Mouse (Mus musculus) frontal cortex, postnatal 14 days (tissue): ENCODE data around the gene Lrrc72.

Source experiments
- DNase-seq, 2 experiments: peaks; one replicate each; pipeline ENCODE4 v3.0.0; 2022; ENCODE audit warnings: low spot score in 2 of 2

The Lrrc72 gene

GRCm38 (mm10) chr12:36190343-36190742 is 62.9 kb downstream of the Lrrc72 start:
- no peak for DNase-seq

DNA sequence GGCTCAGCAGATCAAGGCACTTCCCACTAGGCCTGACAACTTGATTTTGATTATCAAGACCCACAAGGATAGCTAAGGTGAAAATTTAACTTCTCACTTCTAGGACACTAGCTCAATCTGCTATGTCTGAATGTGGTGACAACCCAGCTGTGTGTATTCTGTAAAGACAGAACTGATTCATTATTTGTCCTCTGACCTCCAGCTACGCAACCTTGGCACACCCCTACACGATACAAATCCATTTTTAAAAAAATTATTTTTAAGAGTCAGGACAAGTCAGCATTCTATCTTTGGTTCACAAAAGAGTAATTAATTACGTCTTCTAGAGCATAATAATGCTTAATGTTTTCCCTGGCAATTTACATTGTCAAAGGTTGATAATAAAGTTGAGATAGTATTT is 63.6 kb downstream of the Lrrc72 start:
- DNase-seq, result no peak

DNA sequence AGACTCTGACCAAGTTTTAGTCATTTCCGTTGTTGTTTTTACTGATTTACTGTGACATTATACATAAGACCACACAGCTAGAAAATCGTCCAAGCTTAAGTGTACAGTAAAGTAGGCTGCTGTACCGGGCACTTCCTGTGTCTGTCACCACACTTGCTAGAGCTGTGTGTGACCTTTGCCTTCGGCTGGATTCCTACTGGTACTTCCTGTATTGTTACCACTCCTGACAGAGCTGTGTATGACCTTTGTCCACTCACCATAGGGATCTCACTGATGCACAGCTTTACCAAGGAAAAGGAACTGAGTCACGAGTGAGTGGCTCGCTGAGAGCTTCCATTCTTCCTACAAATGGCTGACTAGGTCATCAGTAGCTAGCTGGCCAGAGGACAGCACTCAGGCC is 66.1 kb downstream of the Lrrc72 start:
- DNase-seq, result no peak

GRCm38 (mm10) chr12:36182570-36182969 is 70.6 kb downstream of the Lrrc72 start:
- DNase-seq, result no peak

DNA sequence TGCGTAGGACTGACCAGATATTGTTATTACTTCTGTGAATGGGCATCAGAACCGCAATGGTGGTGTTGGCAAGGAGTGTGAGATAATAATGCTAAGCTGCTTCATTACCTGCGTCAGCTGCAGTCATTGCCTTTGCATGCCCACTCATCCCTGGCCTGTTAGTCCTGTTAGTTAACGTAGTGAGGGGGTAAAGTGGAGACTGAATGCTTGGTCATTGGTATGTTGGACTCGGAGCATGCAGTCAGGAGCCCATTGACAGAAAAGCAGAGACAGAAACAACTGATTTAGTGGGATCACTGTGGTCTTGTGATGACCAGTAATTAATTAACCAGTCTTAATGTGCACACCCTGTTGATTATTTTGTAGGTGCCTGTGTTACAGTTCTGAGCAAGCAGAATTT is 76.0 kb downstream of the Lrrc72 start:
- no peak for DNase-seq

DNA sequence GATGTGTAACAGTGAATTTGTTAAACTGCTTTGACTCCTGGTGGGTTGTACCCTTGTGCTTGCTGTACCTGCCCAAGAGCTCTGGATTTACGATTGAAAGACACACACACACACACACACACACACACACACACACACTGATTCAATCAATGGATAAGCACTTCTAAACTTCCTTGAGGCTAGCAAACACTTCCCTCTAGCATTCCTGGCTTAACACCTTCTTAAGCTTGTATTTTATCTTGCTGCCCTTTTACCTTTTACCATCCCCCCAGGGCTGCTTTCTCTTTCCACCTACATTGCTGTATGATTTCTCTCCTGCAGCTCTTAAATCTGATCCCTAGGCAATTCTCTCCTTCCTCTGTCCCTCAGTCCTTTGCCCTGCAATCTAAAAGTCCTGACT is 87.9 kb downstream of the Lrrc72 start:
- DNase-seq, result no peak

GRCm38 (mm10) chr12:36164126-36164791 is 88.9 kb downstream of the Lrrc72 start:
- DNase-seq, result no peak
